Mouse (Mus musculus) CD8-positive naive resting alpha-beta T cell, adult 2 months (primary cell): ENCODE measurements around the gene Ankrd34a.
"Not testable (repeated sequence)": the region's sequence is repeated elsewhere in the genome, so short reads cannot be mapped to it uniquely, and the experiment has no call there.

Experiments used
- DNase-seq, 2 experiments: peaks; one replicate each; pipeline ENCODE4 v3.0.0; 2022; ENCODE audit warnings: low read depth in 2 of 2, low spot score in 2 of 2

The Ankrd34a gene

GRCm38 (mm10) chr3:96602704-96603084 is 6.3 kb downstream of the Ankrd34a start:
- DNase-seq, result no peak

GRCm38 (mm10) chr3:96603311-96603710 is 6.9 kb downstream of the Ankrd34a start:
- no peak for DNase-seq

GRCm38 (mm10) chr3:96606007-96606406 is 9.6 kb downstream of the Ankrd34a start:
- not testable (repeated sequence) for DNase-seq

GRCm38 (mm10) chr3:96606618-96607017 is 10.2 kb downstream of the Ankrd34a start:
- DNase-seq, result no peak

- no peak for DNase-seq
Observed at GRCm38 (mm10) chr3:96617941-96618340, 21.5 kb downstream of the Ankrd34a start.

- DNase-seq, result no peak
Observed at GRCm38 (mm10) chr3:96623201-96623600, 26.8 kb downstream of the Ankrd34a start.

- DNase-seq, result peak; percentile 84 to 92
Observed at GRCm38 (mm10) chr3:96629729-96630600, 33.5 kb downstream of the Ankrd34a start, which contains the start of gene Rbm8a. Gene Rbm8a (plus strand): TSS chr3:96629933.

GRCm38 (mm10) chr3:96632058-96632457 is 35.6 kb downstream of the Ankrd34a start:
- no peak for DNase-seq

- DNase-seq, result no peak
Observed at GRCm38 (mm10) chr3:96634015-96634414, 37.6 kb downstream of the Ankrd34a start.

- peak; percentile 75 to 78 for DNase-seq
Observed at GRCm38 (mm10) chr3:96634928-96635879, 38.8 kb downstream of the Ankrd34a start, which contains the start of the genes Pex11b and Gm42957. Gene Pex11b (plus strand): TSS chr3:96635376. Gene Gm42957 (plus strand): TSS chr3:96635474.

- DNase-seq, result no peak
Observed at GRCm38 (mm10) chr3:96635906-96636305, 39.5 kb downstream of the Ankrd34a start.

- no peak for DNase-seq
Observed at GRCm38 (mm10) chr3:96636448-96636847, 40.0 kb downstream of the Ankrd34a start.

- DNase-seq, result peak; percentile 71 to 85
Observed at GRCm38 (mm10) chr3:96639219-96639618, 42.8 kb downstream of the Ankrd34a start.

GRCm38 (mm10) chr3:96645018-96645649 is 48.7 kb downstream of the Ankrd34a start, which contains the start of gene Itga10:
Gene Itga10 (plus strand): TSS chr3:96645584.
- no peak for DNase-seq

- no peak for DNase-seq
Observed at GRCm38 (mm10) chr3:96647365-96647764, 50.9 kb downstream of the Ankrd34a start.
